Mouse (Mus musculus): ENCODE data around the gene A730061H03Rik.
A peak's percentile ranks its signal among the peaks of the same experiment; 100 is the strongest.

The A730061H03Rik gene

GRCm38 (mm10) chr14:55581981-55582681 is 21.9 kb upstream of the A730061H03Rik start:
- no peak for DNase-seq (ENCODE audit: low spot score)

DNA sequence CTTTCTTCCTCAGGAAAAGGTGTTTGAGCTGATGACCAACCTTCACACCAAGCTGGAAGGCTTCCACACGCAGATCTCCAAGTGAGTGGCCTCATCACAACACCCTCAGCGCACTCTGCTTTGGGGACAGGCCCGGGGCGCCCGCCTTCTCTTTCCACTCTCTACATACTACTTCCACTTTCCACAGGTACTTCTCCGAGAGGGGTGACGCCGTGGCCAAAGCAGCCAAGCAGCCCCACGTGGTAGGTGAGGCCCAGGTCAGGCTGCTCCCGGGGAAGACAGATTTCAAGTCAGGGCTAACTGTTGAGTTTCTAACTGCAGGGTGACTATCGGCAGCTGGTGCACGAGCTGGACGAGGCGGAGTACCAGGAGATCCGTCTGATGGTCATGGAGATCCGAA is 20.5 kb upstream of the A730061H03Rik start:
- DNase-seq (ENCODE audit: low spot score): no peak

DNA sequence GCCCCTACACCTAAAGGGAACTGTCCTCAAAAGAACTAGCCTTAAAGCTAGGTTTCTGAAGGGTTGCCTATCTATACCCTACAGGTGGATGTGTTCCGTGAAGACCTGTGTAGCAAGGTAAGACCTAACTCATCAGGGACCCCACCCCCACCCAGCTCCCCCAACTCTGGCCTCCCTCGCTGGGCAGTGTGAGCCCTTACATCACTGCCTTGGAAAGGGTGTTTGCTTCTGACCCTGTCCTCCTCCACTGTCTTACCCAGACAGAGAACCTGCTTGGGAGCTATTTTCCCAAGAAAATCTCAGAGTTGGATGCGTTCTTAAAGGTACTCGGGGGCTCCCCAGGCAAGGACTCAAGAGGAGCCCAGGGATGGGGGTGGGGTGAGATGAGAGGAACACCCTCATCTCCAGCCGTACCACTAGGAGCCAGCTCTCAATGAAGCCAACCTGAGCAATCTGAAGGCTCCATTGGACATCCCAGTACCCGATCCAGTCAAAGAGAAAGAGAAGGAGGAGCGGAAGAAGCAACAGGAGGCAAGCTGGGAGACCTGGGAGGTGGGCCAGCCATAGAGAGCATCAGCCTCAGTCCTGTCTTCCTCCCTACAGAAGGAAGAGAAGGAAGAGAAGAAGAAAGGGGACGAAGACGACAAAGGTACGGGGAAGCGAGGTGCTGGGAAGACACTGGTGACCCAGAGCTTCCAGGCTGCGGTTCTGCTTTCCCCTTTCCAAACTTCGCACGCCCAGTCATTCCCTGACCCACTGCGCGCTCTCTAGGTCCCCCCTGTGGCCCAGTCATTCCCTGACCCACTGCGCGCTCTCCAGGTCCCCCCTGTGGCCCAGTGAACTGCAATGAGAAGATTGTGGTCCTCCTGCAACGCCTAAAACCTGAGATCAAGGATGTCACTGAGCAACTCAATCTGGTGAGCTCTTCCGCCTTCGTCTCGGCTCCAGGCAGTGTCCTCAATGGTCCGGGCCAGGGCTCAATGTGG is 19.6 kb upstream of the A730061H03Rik start:
- no peak for DNase-seq (ENCODE audit: low spot score)

DNA sequence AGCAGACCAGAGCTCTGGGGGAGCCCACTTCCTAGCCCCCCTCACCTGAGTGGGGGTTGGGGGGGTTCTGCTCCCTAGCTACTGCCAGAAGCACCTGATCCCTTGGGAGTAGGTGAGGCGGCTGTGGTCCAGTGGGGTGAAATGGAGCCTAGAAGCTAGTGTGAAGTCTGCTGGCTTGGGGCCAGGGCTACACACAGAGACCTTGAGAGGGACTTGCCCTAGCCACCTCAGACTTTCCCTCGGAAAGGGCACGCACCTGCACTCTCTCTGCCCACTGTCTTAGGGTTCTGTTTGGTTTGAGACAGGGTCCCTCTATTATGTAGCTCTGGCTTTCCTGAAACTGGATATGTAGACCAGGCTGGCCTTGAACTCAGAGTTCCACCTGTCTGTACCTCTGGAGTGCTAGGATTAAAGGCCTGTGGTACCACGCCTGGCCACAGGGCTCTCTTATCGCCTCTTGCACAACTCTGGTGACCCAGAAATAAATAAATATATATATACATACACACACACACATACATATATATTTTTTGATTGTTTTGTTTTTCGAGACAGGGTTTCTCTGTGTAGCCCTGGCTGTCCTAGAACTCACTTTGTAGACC is 18.6 kb upstream of the A730061H03Rik start:
- peak; percentile 43 for DNase-seq (ENCODE audit: low spot score)

DNA sequence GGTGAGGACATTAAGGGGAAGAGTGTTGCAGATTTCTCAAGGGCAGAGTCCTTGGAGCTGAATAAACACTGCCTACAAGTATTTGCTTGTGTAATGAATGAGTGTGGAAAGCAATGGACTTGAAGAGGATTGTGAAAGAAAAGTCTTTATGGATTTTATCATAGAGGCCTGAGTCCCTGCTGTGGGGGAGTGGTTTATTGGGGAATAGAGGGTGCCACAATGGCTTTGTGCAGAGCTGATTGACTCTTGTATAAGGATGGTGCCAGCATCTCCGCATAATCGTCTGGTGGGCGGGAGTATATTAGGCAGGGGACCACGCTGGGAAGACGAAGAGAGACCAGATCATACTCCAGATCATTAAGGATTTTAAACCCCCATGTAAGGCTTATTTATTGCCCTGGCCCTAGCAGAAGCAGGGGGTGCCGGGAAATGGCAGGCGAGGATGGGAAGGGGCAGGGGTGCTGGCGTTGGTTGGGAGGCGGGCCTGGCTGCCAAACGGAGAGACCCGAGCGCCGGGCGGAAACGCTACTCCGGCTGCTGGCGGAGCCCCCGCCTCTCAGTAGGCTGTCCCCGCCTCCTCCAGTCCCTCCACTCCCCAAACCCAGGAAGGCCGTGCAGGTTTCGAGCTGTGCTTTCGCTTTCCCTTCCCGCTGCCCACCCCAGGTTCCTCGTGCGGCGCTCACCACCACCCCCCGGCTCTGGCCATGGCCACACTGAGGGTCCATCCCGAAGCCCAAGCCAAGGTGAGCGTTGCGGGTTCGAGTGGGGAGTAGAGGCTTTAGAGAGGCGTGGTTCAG is 17.9 kb upstream of the A730061H03Rik start, which contains the start of gene Psme1:
TSS of gene Psme1 (plus strand) at position 253 of the 797 bp plus-strand sequence.
- DNase-seq (ENCODE audit: low spot score): peak; percentile 81

DNA sequence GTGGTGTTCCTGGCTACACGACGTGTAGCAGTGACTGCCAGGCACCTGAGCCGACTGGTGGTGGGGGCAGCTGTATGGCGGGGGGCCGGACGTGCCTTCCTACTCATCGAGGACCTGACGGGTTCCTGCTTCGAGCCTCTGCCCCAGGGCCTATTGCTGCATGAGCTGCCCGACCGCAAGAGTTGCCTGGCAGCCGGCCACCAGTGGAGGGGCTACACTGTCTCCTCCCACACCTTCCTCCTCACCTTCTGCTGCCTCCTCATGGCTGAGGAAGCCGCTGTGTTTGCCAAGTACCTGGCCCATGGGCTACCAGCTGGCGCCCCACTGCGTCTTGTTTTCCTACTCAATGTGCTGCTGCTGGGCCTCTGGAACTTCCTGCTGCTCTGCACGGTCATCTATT is 16.2 kb upstream of the A730061H03Rik start:
- no peak for DNase-seq (ENCODE audit: low spot score)

DNA sequence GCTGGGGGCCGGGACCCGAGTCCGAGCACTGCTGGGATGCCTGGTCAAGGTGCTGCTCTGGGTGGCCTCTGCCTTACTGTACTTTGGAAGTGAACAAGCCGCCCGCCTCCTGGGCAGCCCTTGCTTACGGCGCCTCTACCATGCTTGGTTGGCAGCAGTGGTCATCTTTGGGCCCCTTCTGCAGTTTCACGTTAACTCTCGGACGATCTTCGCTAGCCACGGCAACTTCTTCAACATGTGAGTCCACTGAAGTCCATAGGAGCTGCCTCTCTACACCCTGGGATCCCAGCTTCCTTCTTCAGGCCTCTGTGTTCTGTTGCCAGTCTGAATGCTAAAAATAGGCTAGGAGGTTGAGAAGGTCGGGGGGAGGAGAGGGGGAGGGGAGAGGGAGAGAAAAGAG is 15.5 kb upstream of the A730061H03Rik start:
- DNase-seq (ENCODE audit: low spot score): no peak

- no peak for DNase-seq (ENCODE audit: low spot score)
These were observed 15.1 kb upstream of the A730061H03Rik start, which contains the start of gene Fitm1 for GRCm38 (mm10) chr14:55575302-55575701. Gene Fitm1 (plus strand): TSS chr14:55575617.

DNA sequence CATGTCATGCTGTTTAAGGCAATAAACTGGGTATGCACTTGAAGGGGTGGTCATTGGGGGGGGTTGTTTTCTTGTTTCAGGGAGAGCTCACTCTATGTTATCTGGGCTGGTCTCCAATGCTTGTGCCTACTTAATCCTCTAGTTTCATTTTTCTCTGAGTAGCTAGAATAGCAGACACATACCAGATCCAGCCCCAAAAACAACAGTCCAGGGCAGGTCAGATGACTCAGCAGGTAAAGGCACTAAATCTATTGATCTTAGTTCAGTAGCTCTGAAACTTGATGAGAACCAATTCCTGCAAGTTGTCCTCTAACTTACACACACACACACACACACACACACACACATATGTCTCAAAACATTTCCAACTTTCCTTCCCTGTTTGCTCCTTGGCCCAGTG is 11.6 kb upstream of the A730061H03Rik start:
- no peak for DNase-seq (ENCODE audit: low spot score)

DNA sequence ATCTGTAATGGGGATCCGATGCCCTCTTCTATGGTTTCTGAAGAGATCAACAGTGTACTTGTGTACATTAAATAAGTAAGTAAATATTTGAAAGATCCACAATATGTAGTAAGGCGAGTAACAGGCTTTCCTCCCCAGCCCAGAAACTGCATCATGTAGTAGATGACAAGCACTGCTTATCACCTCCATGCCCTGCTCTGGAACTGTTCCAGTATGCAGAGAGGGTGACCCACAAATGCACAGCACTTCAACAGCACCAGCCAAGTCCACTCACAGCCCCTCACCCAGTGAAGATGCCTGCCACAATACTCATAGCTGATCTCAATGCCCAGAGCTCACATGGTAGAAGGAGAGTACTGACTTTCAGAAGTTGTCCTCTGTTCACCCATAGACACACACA is 10.4 kb upstream of the A730061H03Rik start:
- DNase-seq (ENCODE audit: low spot score): no peak

GRCm38 (mm10) chr14:55567496-55567895 is 7.3 kb upstream of the A730061H03Rik start:
- no peak for DNase-seq (ENCODE audit: low spot score)

- DNase-seq (ENCODE audit: low spot score): no peak
These were observed 5.5 kb upstream of the A730061H03Rik start for GRCm38 (mm10) chr14:55565748-55566147.

DNA sequence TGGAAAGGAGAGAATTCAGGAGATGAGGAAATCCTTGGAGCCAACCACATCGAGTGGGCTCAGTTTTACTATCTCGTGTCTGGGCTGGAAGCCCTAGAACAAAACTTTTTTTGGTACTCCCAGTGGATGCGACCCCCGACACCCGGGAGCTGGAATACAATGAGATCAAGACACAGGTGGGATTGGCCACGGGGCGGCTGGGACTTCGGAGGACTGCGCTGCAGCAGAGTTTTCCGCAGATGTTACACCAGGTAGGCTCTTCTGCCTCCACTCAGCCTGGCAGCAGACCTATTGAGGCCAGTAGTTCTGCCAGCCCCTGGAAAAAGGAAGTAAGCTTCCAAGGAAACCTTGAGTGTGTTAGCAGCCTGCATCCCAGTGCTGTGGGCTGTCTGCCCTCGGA is 3.0 kb upstream of the A730061H03Rik start:
- DNase-seq (ENCODE audit: low spot score): no peak

- no peak for DNase-seq (ENCODE audit: low spot score)
These were observed 1.7 kb upstream of the A730061H03Rik start for GRCm38 (mm10) chr14:55561860-55562259.

DNA sequence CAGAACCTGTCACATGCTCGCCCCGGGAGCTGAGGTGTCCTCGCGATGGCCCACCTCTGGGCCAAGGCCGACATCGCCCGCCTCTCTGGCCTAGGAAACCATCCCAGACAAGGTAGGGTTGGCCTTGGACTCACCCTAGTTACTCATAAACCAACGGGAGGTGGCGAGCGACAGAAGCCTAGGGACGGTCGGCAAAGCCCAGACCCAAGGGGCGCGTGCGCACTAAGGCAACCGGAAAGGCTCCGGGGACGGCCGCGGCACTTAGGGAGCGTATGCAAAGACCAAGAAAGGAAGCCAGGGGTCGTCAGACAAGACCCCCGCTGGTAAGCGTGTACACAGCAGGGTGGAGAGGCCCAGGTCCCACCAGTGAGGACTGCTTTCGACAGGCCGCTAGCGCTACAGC is 406 bp downstream of the A730061H03Rik start, which contains the start of gene Dcaf11:
TSS of gene Dcaf11 (plus strand) at position 208 of the 403 bp plus-strand sequence.
- peak; percentile 84 for DNase-seq (ENCODE audit: low spot score)

- no peak for DNase-seq (ENCODE audit: low spot score)
These were observed 1.3 kb downstream of the A730061H03Rik start for GRCm38 (mm10) chr14:55558740-55559448.

- no peak for DNase-seq (ENCODE audit: low spot score)
These were observed 2.6 kb downstream of the A730061H03Rik start for GRCm38 (mm10) chr14:55557587-55557986.

GRCm38 (mm10) chr14:55557003-55557402 is 3.2 kb downstream of the A730061H03Rik start:
- DNase-seq (ENCODE audit: low spot score): peak; percentile 63

DNA sequence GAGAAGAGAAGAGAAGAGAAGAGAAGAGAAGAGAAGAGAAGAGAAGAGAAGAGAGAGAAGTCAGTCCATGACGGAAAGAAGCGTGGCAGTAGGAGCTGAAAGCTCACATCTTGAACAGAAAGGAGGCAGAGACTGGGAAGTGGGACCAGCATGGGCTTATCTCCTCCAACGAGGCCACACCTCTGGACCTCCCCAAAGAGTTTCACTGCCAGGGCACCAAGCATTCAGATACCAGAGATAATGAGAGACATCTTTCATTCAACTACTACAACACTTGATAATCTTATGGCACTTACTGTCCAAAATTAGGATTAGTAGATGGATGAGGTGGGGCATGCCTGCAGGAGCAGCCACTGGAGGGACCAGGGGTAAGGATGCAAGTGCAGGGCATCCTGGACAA is 4.4 kb downstream of the A730061H03Rik start:
- DNase-seq (ENCODE audit: low spot score): no peak

GRCm38 (mm10) chr14:55554635-55555034 is 5.6 kb downstream of the A730061H03Rik start:
- no peak for DNase-seq (ENCODE audit: low spot score)

GRCm38 (mm10) chr14:55551794-55552193 is 8.4 kb downstream of the A730061H03Rik start:
- no peak for DNase-seq (ENCODE audit: low spot score)
